Mouse (Mus musculus): ENCODE data around the gene Mog. TPM values are rescaled to one million over a fixed set of nuclear protein-coding genes. Genes with fewer than 3 reads are reported as not detected.

Gene Mog
- polyA plus RNA-seq, 1 experiment, result 0.02 TPM

GRCm38 (mm10) chr17:37039127-37039894 lies 16.1 kb upstream of the Mog start:
- H3ac ChIP-seq (ENCODE audit: control insufficient read depth, insufficient read length, low read depth), result no peak overlapping the region
- TF ChIP-seq MAX (IDR thresholded peaks at IDR 0.05) (no peak), MYOD1 (IDR thresholded peaks at IDR 0.05; ENCODE audit: control insufficient read depth, insufficient read length, low read depth) (peak; percentile 3), CTCF (IDR thresholded peaks at IDR 0.05; ENCODE audit: control insufficient read depth, insufficient read depth, insufficient read length) (no peak)
- H3K4me3 ChIP-seq (ENCODE audit: insufficient read depth, poor library complexity, severe bottlenecking), result no peak overlapping the region
- H3K36me3 ChIP-seq (ENCODE audit: control insufficient read depth, insufficient read depth), result no peaks in the 10 kb centered on the region
- H3K79me2 ChIP-seq (ENCODE audit: control insufficient read depth, insufficient read depth), result no peaks in the 10 kb centered on the region
- H3K27me3 ChIP-seq (ENCODE audit: control insufficient read depth, insufficient read depth, insufficient read length), result no peaks in the 10 kb centered on the region
- H3K79me3 ChIP-seq (ENCODE audit: low read depth), result no peaks in the 10 kb centered on the region

- TF ChIP-seq MAX (IDR thresholded peaks at IDR 0.05), result no peak
- TF ChIP-seq FOSL1 (IDR thresholded peaks at IDR 0.05; ENCODE audit: insufficient read depth, low read length, poor library complexity, severe bottlenecking), result no peak
- no peak for TF ChIP-seq MYOD1 (IDR thresholded peaks at IDR 0.05; ENCODE audit: control insufficient read depth, insufficient read length, low read depth)
- TF ChIP-seq MYOG (IDR thresholded peaks at IDR 0.05; ENCODE audit: control insufficient read depth, extremely low read depth, insufficient read length), result no peak
- no peak for TF ChIP-seq USF1 (IDR thresholded peaks at IDR 0.05; ENCODE audit: low read depth)
- TF ChIP-seq CTCF (IDR thresholded peaks at IDR 0.05; ENCODE audit: control insufficient read depth, insufficient read depth, insufficient read length), result no peak
- TF ChIP-seq CEBPB (IDR thresholded peaks at IDR 0.05; ENCODE audit: low read depth), result no peak
- Histone ChIP-seq H3K79me2 (ENCODE audit: control insufficient read depth, insufficient read depth) (no peaks in the 10 kb centered on the region), H3ac (ENCODE audit: control insufficient read depth, insufficient read length, low read depth) (no peak overlapping the region), H3K79me3 (ENCODE audit: low read depth) (no peaks in the 10 kb centered on the region), H3K36me3 (ENCODE audit: control insufficient read depth, insufficient read depth) (no peaks in the 10 kb centered on the region), H3K4me3 (ENCODE audit: insufficient read depth, poor library complexity, severe bottlenecking) (no peak overlapping the region), H3K27me3 (ENCODE audit: control insufficient read depth, insufficient read depth, insufficient read length) (no peaks in the 10 kb centered on the region)
These were observed 6.0 kb upstream of the Mog start for GRCm38 (mm10) chr17:37029162-37029561.

GRCm38 (mm10) chr17:37028683-37029120 lies 5.5 kb upstream of the Mog start:
- Histone ChIP-seq H3K36me3 (ENCODE audit: control insufficient read depth, insufficient read depth) (no peaks in the 10 kb centered on the region), H3K27me3 (ENCODE audit: control insufficient read depth, insufficient read depth, insufficient read length) (no peaks in the 10 kb centered on the region), H3K79me2 (ENCODE audit: control insufficient read depth, insufficient read depth) (no peaks in the 10 kb centered on the region), H3ac (ENCODE audit: control insufficient read depth, insufficient read length, low read depth) (peak overlapping the region; percentile 2), H3K4me3 (ENCODE audit: insufficient read depth, poor library complexity, severe bottlenecking) (no peak overlapping the region), H3K79me3 (ENCODE audit: low read depth) (no peaks in the 10 kb centered on the region)
- TF ChIP-seq USF1 (IDR thresholded peaks at IDR 0.05; ENCODE audit: low read depth) (no peak), CTCF (IDR thresholded peaks at IDR 0.05; ENCODE audit: control insufficient read depth, insufficient read depth, insufficient read length) (no peak), CEBPB (IDR thresholded peaks at IDR 0.05; ENCODE audit: low read depth) (no peak), FOSL1 (IDR thresholded peaks at IDR 0.05; ENCODE audit: insufficient read depth, low read length, poor library complexity, severe bottlenecking) (no peak), MYOD1 (IDR thresholded peaks at IDR 0.05; ENCODE audit: control insufficient read depth, insufficient read length, low read depth) (no peak), MYOG (IDR thresholded peaks at IDR 0.05; ENCODE audit: control insufficient read depth, extremely low read depth, insufficient read length) (no peak), MAX (IDR thresholded peaks at IDR 0.05) (no peak)

GRCm38 (mm10) chr17:37028212-37028611 lies 5.0 kb upstream of the Mog start:
- Histone ChIP-seq H3K4me3 (ENCODE audit: insufficient read depth, poor library complexity, severe bottlenecking) (no peak overlapping the region), H3K36me3 (ENCODE audit: control insufficient read depth, insufficient read depth) (no peaks in the 10 kb centered on the region), H3K79me3 (ENCODE audit: low read depth) (no peaks in the 10 kb centered on the region), H3ac (ENCODE audit: control insufficient read depth, insufficient read length, low read depth) (no peak overlapping the region), H3K27me3 (ENCODE audit: control insufficient read depth, insufficient read depth, insufficient read length) (no peaks in the 10 kb centered on the region), H3K79me2 (ENCODE audit: control insufficient read depth, insufficient read depth) (no peaks in the 10 kb centered on the region)
- TF ChIP-seq CTCF (IDR thresholded peaks at IDR 0.05; ENCODE audit: control insufficient read depth, insufficient read depth, insufficient read length) (no peak), MAX (IDR thresholded peaks at IDR 0.05) (no peak), FOSL1 (IDR thresholded peaks at IDR 0.05; ENCODE audit: insufficient read depth, low read length, poor library complexity, severe bottlenecking) (no peak), USF1 (IDR thresholded peaks at IDR 0.05; ENCODE audit: low read depth) (no peak), CEBPB (IDR thresholded peaks at IDR 0.05; ENCODE audit: low read depth) (no peak), MYOD1 (IDR thresholded peaks at IDR 0.05; ENCODE audit: control insufficient read depth, insufficient read length, low read depth) (no peak), MYOG (IDR thresholded peaks at IDR 0.05; ENCODE audit: control insufficient read depth, extremely low read depth, insufficient read length) (no peak)

GRCm38 (mm10) chr17:37027486-37027885 lies 4.3 kb upstream of the Mog start:
- H3ac ChIP-seq (ENCODE audit: control insufficient read depth, insufficient read length, low read depth), result no peak overlapping the region
- no peaks in the 10 kb centered on the region for H3K27me3 ChIP-seq (ENCODE audit: control insufficient read depth, insufficient read depth, insufficient read length)
- H3K4me3 ChIP-seq (ENCODE audit: insufficient read depth, poor library complexity, severe bottlenecking), result no peak overlapping the region
- H3K79me2 ChIP-seq (ENCODE audit: control insufficient read depth, insufficient read depth), result no peaks in the 10 kb centered on the region
- H3K36me3 ChIP-seq (ENCODE audit: control insufficient read depth, insufficient read depth), result no peaks in the 10 kb centered on the region
- H3K79me3 ChIP-seq (ENCODE audit: low read depth), result no peaks in the 10 kb centered on the region
- no peak for TF ChIP-seq MYOD1 (IDR thresholded peaks at IDR 0.05; ENCODE audit: control insufficient read depth, insufficient read length, low read depth)
- TF ChIP-seq MYOG (IDR thresholded peaks at IDR 0.05; ENCODE audit: control insufficient read depth, extremely low read depth, insufficient read length), result no peak
- TF ChIP-seq MAX (IDR thresholded peaks at IDR 0.05), result no peak
- TF ChIP-seq USF1 (IDR thresholded peaks at IDR 0.05; ENCODE audit: low read depth), result no peak
- TF ChIP-seq CEBPB (IDR thresholded peaks at IDR 0.05; ENCODE audit: low read depth), result no peak
- TF ChIP-seq CTCF (IDR thresholded peaks at IDR 0.05; ENCODE audit: control insufficient read depth, insufficient read depth, insufficient read length), result no peak
- TF ChIP-seq FOSL1 (IDR thresholded peaks at IDR 0.05; ENCODE audit: insufficient read depth, low read length, poor library complexity, severe bottlenecking), result no peak
